Mouse (Mus musculus) heart, postnatal 0 days (tissue): ENCODE results near the gene Rbms3.

Experiments
- CTCF ChIP-seq: IDR thresholded peaks from 2 replicates; pipeline ENCODE4 v1.5.1; 2016; ENCODE audit warnings: antibody characterized with exemption, control low read depth, low read depth
- EP300 ChIP-seq: IDR thresholded peaks from 2 replicates; pipeline ENCODE4 v1.6.1; 2016; ENCODE audit warnings: antibody characterized with exemption, low read depth

GRCm38 (mm10) chr9:117115609-117116008 is 514.1 kb downstream of the Rbms3 start:
- TF ChIP-seq CTCF (no peak), EP300 (no peak)
